Mouse (Mus musculus): ENCODE measurements around the gene Cd83. TPM values are rescaled to one million over a fixed set of nuclear protein-coding genes. Genes with fewer than 3 reads are reported as not detected.

Gene Cd83
- 7.5 and 9.3 TPM in 2 replicates for polyA plus RNA-seq (2012; rRNA removed)

GRCm38 (mm10) chr13:43784725-43785711, at the start of gene Cd83:
Cd83 (plus strand) TSS chr13:43784775.

Other genes with a start within 250 kb of the Cd83 start
- 23.5 and 33.7 TPM in 2 replicates for gene Mcur1, start 224.6 kb upstream of the Cd83 start, polyA plus RNA-seq (2012; rRNA removed)
- 0.87 and 1.4 TPM in 2 replicates for gene Rnf182, start 169.1 kb upstream of the Cd83 start, polyA plus RNA-seq (2012; rRNA removed)